Mouse (Mus musculus) layer of hippocampus, adult 8-10 months (tissue): ENCODE measurements around the gene Higd1c. TPM values are rescaled to one million over a fixed set of nuclear protein-coding genes. Genes with fewer than 3 reads are reported as not detected.

ENCODE experiments used
- total RNA-seq, 4 experiments: library from RNA; stranded (reverse); gene quantifications; 2 replicates each; pipeline ENCODE4 v1.2.4; 2022

Higd1c gene
- total RNA-seq, 4 experiments from 2014 or later: not detected

Other genes starting within 250 kb of the Higd1c start
- 10 to 100 TPM; 24.1 to 28.2 (median 25.9) TPM for gene Atf1, start 136.7 kb upstream of the Higd1c start, total RNA-seq
- not detected for gene Tmprss12, start 83.7 kb upstream of the Higd1c start, total RNA-seq
- gene Mettl7a1, start 60.4 kb upstream of the Higd1c start, total RNA-seq: 10 to 100 TPM; 35.0 to 49.9 (median 40.9) TPM
- under 1 TPM in 1 of 4 experiments, not detected in 3; 0.98 TPM for gene Mettl7a3, start 29.6 kb upstream of the Higd1c start, total RNA-seq
- gene Methig1, start 11.4 kb upstream of the Higd1c start, total RNA-seq: not detected
- 1 to 10 TPM in 2 of 4 experiments, under 1 TPM in 1, not detected in 1; 0.94 to 1.2 (median 1.1) TPM for gene Mettl7a2, start 11.3 kb upstream of the Higd1c start, total RNA-seq
- gene Gm5475, start 57.6 kb downstream of the Higd1c start, total RNA-seq: not detected
- gene Slc11a2, start 60.5 kb downstream of the Higd1c start, total RNA-seq: 10 to 100 TPM; 54.1 to 68.5 (median 60.4) TPM
- gene Letmd1, start 104.5 kb downstream of the Higd1c start, total RNA-seq: 10 to 100 TPM; 57.2 to 67.6 (median 62.7) TPM
- 10 to 100 TPM; 22.7 to 26.3 (median 24.6) TPM for gene Csrnp2, start 130.9 kb downstream of the Higd1c start, total RNA-seq
- 10 to 100 TPM; 31.4 to 41.1 (median 36.5) TPM for gene Tfcp2, start 187.5 kb downstream of the Higd1c start, total RNA-seq
- gene Pou6f1, start 235.4 kb downstream of the Higd1c start, total RNA-seq: 100 to 1,000 TPM in 3 of 4 experiments, 10 to 100 TPM in 1; 99.4 to 115 (median 109) TPM